Mouse (Mus musculus) neural tube, embryonic 13.5 days (tissue): Measurements from ENCODE around the gene Fxyd2. TPM values are rescaled to one million over a fixed set of nuclear protein-coding genes. Genes with fewer than 3 reads are reported as not detected.

Experiments used
- ATAC-seq: fragments of 200-750 bp; cut with Nextera tagmentation; 2 replicates; pipeline ENCODE4 v1.8.0; 2017; ENCODE audit warnings: low read depth, mild to moderate bottlenecking, moderate TSS enrichment, moderate library complexity
- H3K27ac ChIP-seq: fragments of 300-500 bp; sonication (generic); replicated peaks from 2 replicates; pipeline ENCODE4 v1.5.1; 2015; ENCODE audit warnings: moderate library complexity, mild to moderate bottlenecking, inconsistent platforms
- H3K27me3 ChIP-seq: fragments of 300-500 bp; sonication (generic); 2 replicates; pipeline ENCODE4 v1.6.1; 2015; ENCODE audit warnings: mild to moderate bottlenecking, inconsistent platforms
- H3K36me3 ChIP-seq: fragments of 300-500 bp; sonication (generic); 2 replicates; pipeline ENCODE4 v1.6.1; 2015; ENCODE audit warnings: mild to moderate bottlenecking, inconsistent platforms
- H3K4me1 ChIP-seq: fragments of 300-500 bp; sonication (generic); replicated peaks from 2 replicates; pipeline ENCODE4 v1.6.1; 2015; ENCODE audit warnings: inconsistent platforms
- H3K4me2 ChIP-seq: fragments of 300-500 bp; sonication (generic); 2 replicates; pipeline ENCODE4 v1.6.1; 2015; ENCODE audit warnings: inconsistent platforms, mild to moderate bottlenecking, moderate library complexity
- H3K4me3 ChIP-seq: fragments of 300-500 bp; sonication (generic); 2 replicates; pipeline ENCODE4 v1.5.1; 2015; ENCODE audit warnings: mild to moderate bottlenecking, inconsistent platforms
- H3K9ac ChIP-seq: fragments of 300-500 bp; sonication (generic); 2 replicates; pipeline ENCODE4 v1.6.1; 2015; ENCODE audit warnings: moderate library complexity, mild to moderate bottlenecking, inconsistent platforms
- H3K9me3 ChIP-seq: fragments of 300-500 bp; sonication (generic); 2 replicates; pipeline ENCODE4 v1.6.1; 2016; ENCODE audit warnings: inconsistent platforms
- WGBS: fragments of 180-500 bp; shearing (Covaris S2); methylation state at CpG from one replicate; pipeline ENCODE4 v1.1.7; 2015; 5-methylcytosine and 5-hydroxymethylcytosine counted together
- polyA plus RNA-seq: library from polyadenylated mRNA; unstranded; fragments of >200 nt; fragmentation: Nextera tagmentation; extraction: Ambion mirVana; gene quantifications from 2 replicates; pipeline ENCODE4 v1.2.1, GENCODE M21; 2015

Fxyd2 gene
- polyA plus RNA-seq, 1 experiment from 2014 or later, result 5.9 TPM

DNA sequence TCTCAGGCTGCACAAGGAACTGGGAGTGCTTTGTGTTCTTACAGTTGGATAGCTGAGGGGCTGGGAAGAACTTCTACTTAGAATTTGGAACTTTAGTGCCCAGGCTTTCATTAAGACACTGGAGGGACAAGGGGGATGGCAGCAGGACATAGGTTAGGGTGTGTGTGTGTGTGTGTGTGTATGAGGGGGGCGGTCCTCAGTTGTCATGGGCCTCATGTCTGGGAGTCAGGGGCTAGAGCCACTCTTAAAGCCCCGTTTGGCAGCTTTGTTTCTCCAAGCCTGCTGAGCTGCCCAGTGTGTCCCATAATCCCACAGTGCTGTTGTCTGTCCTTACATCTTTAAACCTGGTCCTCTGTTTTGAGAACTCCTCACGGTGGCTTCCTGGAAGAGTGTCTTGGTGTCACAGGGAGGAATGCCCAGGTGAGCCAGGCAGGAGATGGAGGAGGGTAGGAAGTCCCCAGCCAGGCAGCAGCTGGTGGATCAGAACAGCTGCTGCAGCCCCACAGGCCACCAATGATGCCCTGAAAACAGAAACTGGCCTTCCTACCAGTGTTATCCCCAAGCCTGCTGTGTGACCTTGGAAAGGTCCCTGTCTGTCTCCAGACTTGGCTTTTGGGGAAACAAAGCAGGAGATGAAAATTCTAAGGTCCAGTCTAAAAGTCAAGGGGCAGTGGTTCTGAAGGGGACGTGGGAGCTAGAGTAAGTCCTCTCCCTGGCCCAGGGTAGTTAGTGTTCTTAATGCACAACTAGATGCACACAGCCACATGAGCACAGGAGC lies 13.4 kb downstream of the Fxyd2 start:
- WGBS, result 83% methylated on average over 4 of the region's 4 CpGs
- Histone ChIP-seq H3K4me2 (no peak overlapping the region), H3K27me3 (peaks cover 9% of the 10 kb centered on the region), H3K4me3 (no peak overlapping the region), H3K36me3 (no peaks in the 10 kb centered on the region), H3K9ac (no peak overlapping the region), H3K27ac (no peak overlapping the region), H3K9me3 (no peaks in the 10 kb centered on the region), H3K4me1 (peaks cover 13% of the 10 kb centered on the region)
- ATAC-seq, result no peak

DNA sequence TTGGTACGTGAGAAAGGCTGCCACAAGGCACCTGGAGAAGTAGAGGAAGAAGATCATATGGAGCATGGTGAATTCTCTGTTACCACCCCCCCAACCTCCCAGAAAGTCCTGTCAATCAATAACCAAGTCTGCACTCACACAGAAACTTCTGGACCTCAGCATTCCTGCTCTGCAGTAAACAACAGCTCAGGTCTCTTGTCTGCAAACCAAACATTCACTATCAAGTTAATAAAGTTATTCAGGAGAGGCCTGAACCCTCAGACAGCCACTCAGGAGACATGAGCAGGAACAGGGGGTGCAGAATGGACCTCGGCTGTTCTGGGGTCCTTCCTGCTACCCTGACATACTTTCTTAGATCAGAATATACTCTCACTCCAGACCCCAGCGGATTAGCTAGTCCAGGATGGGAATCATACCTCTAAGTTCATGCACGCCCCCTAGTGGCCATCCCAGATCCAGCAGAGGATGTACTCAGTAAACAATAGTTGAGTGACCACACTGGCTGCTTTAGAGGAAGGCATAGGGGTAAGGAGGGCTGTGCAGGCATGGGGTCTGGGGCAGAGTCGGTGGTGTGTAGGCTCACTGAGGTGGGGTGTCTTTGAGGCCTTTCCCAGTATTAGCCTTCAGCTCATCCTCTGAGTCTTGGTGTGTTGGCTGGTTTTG lies 14.1 kb downstream of the Fxyd2 start:
- 62% methylated on average over 5 of the region's 5 CpGs for WGBS
- H3K27ac ChIP-seq, result no peak overlapping the region
- peaks cover 10% of the 10 kb centered on the region for H3K27me3 ChIP-seq
- ATAC-seq, result no peak
- no peak overlapping the region for H3K4me3 ChIP-seq
- H3K36me3 ChIP-seq, result no peaks in the 10 kb centered on the region
- no peak overlapping the region for H3K4me2 ChIP-seq
- peaks cover 7% of the 10 kb centered on the region; the same call in 1 of the 2 replicates for H3K4me1 ChIP-seq
- H3K9me3 ChIP-seq, result no peaks in the 10 kb centered on the region
- no peak overlapping the region for H3K9ac ChIP-seq

GRCm38 (mm10) chr9:45415912-45416311 lies 16.4 kb downstream of the Fxyd2 start:
- H3K9me3 ChIP-seq, result no peaks in the 10 kb centered on the region
- H3K4me3 ChIP-seq, result no peak overlapping the region
- no peak overlapping the region for H3K27ac ChIP-seq
- H3K4me1 ChIP-seq, result peaks cover 7% of the 10 kb centered on the region; the same call in 1 of the 2 replicates
- H3K36me3 ChIP-seq, result no peaks in the 10 kb centered on the region
- WGBS, result 53% methylated on average over 4 of the region's 4 CpGs
- no peak for ATAC-seq
- no peak overlapping the region for H3K9ac ChIP-seq
- H3K27me3 ChIP-seq, result peaks cover 5% of the 10 kb centered on the region; the same call in 1 of the 2 replicates
- no peak overlapping the region for H3K4me2 ChIP-seq

DNA sequence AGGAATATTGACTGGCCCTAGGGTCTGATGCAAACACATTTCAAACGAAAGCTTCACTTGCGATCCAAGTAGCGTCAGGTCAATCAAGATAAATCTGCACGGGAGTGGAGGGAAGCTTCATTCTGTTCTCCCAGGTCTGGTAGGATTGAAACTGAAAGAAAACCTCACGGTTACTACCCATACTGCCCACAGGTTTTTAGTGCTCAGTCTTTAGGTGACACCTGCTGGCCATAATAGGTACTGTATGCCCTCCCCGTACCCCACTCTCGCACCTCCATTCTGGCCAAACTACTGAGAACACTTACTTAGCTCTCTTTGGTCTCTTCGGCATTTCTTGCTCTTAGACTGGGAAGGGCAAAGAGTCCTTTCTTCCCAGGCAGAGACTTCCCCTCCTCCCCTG lies 17.8 kb downstream of the Fxyd2 start:
- ATAC-seq, result no peak
- no peaks in the 10 kb centered on the region for H3K9me3 ChIP-seq
- peaks cover 5% of the 10 kb centered on the region; the same call in 1 of the 2 replicates for H3K27me3 ChIP-seq
- no peak overlapping the region for H3K4me3 ChIP-seq
- H3K9ac ChIP-seq, result no peak overlapping the region
- WGBS, result 29% methylated on average over 8 of the region's 8 CpGs
- H3K27ac ChIP-seq, result no peak overlapping the region
- peaks cover 3% of the 10 kb centered on the region; the same call in 1 of the 2 replicates for H3K4me1 ChIP-seq
- H3K36me3 ChIP-seq, result no peaks in the 10 kb centered on the region
- H3K4me2 ChIP-seq, result 0 out of 2 replicates have a peak overlapping the region, but pooled peaks have one; percentile 7

DNA sequence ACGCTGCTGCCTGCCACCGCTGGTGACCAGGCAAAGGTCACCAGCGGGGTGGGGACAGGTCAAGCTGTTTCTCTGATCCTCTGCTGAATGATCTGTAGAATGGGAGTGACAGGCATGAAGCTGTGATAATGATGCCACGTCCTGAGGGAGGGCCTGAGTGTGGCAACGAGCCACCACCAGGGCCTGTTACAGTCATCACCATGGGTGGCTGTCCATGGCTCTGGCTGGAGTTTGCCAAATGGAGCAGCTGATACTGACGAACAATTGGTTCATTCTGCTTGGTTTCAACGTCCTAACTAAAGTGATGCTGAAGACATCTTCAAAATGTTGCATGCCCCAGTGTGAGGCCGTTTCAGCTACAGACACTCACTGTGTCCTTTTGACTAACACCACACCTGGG lies 18.8 kb downstream of the Fxyd2 start:
- no peak for ATAC-seq
- Histone ChIP-seq H3K27ac (no peak overlapping the region), H3K9me3 (no peaks in the 10 kb centered on the region), H3K27me3 (peaks cover 5% of the 10 kb centered on the region; the same call in 1 of the 2 replicates), H3K4me2 (no peak overlapping the region), H3K4me3 (no peak overlapping the region), H3K36me3 (no peaks in the 10 kb centered on the region), H3K4me1 (no peaks in the 10 kb centered on the region), H3K9ac (no peak overlapping the region)
- WGBS, result 71% methylated on average over 8 of the region's 8 CpGs

- no peak for ATAC-seq
- H3K36me3 ChIP-seq, result no peaks in the 10 kb centered on the region
- peaks cover 8% of the 10 kb centered on the region for H3K27me3 ChIP-seq
- H3K4me2 ChIP-seq, result no peak overlapping the region
- H3K4me3 ChIP-seq, result no peak overlapping the region
- no peak overlapping the region for H3K27ac ChIP-seq
- H3K4me1 ChIP-seq, result no peaks in the 10 kb centered on the region
- WGBS, result 64% methylated on average over 8 of the region's 8 CpGs
- no peaks in the 10 kb centered on the region for H3K9me3 ChIP-seq
- no peak overlapping the region for H3K9ac ChIP-seq
Observed at GRCm38 (mm10) chr9:45421209-45421608, 21.7 kb downstream of the Fxyd2 start.

- H3K9ac ChIP-seq, result no peak overlapping the region
- no peak overlapping the region for H3K4me3 ChIP-seq
- WGBS, result 77% methylated on average over 7 of the region's 7 CpGs
- no peak overlapping the region for H3K27ac ChIP-seq
- no peaks in the 10 kb centered on the region for H3K36me3 ChIP-seq
- H3K27me3 ChIP-seq, result peaks cover 23% of the 10 kb centered on the region
- no peaks in the 10 kb centered on the region for H3K4me1 ChIP-seq
- no peak overlapping the region for H3K4me2 ChIP-seq
- no peaks in the 10 kb centered on the region for H3K9me3 ChIP-seq
- ATAC-seq, result no peak
Observed at GRCm38 (mm10) chr9:45422761-45423298, 23.4 kb downstream of the Fxyd2 start.

GRCm38 (mm10) chr9:45426456-45426855 lies 27.0 kb downstream of the Fxyd2 start, which contains the start of gene Dscaml1:
TSS of gene Dscaml1 (plus strand) at chr9:45426628.
- 84% methylated on average over 4 of the region's 4 CpGs for WGBS
- no peaks in the 10 kb centered on the region for H3K36me3 ChIP-seq
- no peak within 1 kb of the TSS for H3K9ac ChIP-seq
- H3K4me3 ChIP-seq, result no peak within 1 kb of the TSS
- H3K4me1 ChIP-seq, result peaks cover 23% of the 10 kb centered on the region
- peaks cover 48% of the 10 kb centered on the region for H3K27me3 ChIP-seq
- no peaks in the 10 kb centered on the region for H3K9me3 ChIP-seq
- ATAC-seq, result no peak
- H3K4me2 ChIP-seq, result no peak within 1 kb of the TSS
- no peak within 1 kb of the TSS for H3K27ac ChIP-seq

- Histone ChIP-seq H3K9me3 (no peaks in the 10 kb centered on the region), H3K27me3 (peaks cover 61% of the 10 kb centered on the region), H3K4me2 (peak overlapping the region; percentile 69), H3K36me3 (no peaks in the 10 kb centered on the region), H3K4me1 (peaks cover 52% of the 10 kb centered on the region), H3K27ac (no peak overlapping the region), H3K9ac (no peak overlapping the region), H3K4me3 (peak overlapping the region; percentile 62; the same call in 1 of the 2 replicates)
- 31% methylated on average over 5 of the region's 5 CpGs for WGBS
- no peak for ATAC-seq
Observed at GRCm38 (mm10) chr9:45429392-45429791, 29.9 kb downstream of the Fxyd2 start.

DNA sequence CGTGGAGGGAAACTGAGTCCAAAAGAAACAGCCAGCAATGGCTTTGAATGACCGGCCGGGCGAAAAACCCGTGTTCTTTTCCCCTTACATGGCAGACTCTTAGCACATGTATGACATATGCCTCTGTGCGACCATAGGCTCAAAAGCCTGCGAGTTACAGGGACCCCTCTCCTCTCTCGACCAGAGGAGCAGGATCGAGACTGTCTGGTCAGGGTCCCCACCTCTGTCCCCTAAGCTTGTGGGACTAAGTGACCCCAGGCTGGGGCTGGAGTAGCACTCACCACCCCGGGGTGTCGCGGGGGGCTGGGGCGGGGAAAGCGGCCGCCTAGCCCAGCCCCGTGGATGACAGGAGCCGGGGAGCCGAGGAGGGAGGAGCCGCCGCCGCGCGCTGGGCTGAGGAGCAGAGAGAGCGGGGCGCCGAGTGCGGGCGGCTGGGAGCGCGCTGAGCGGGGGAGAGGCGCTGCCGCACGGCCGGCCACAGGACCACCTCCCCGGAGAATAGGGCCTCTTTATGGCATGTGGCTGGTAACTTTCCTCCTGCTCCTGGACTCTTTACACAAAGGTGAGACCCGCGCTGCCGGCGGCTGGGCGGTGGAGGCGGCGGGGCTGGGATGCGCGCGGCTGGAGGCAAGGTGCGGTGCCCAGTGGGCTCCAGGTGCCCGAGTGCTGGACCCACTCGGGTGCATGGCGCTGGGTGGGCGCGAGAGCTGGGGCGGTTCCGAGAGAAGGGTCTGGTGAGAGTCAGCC lies 30.7 kb downstream of the Fxyd2 start:
- Histone ChIP-seq H3K27me3 (peaks cover 61% of the 10 kb centered on the region), H3K4me3 (peak overlapping the region; percentile 62), H3K27ac (peak overlapping the region; percentile 88), H3K36me3 (no peaks in the 10 kb centered on the region), H3K9me3 (no peaks in the 10 kb centered on the region), H3K9ac (peak overlapping the region; percentile 85), H3K4me2 (peak overlapping the region; percentile 69), H3K4me1 (peaks cover 59% of the 10 kb centered on the region)
- peak; percentile 59 for ATAC-seq
- WGBS, result 3% methylated on average over 50 of the region's 54 CpGs

DNA sequence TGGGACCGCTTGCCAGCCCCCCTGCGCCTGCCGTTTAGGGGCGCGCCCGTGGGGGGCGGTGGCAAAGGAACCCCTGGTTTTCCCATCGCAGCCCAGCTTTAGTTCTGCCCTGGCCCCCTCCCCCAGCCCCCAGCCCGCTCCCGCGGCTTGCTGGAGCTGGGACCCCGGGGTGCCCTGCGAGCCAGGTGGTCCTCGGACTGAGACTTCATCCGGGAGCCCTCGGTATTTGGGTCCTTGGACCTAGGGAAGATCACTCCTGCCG lies 31.2 kb downstream of the Fxyd2 start:
- ATAC-seq, result no peak; the same call in 1 of the 2 replicates
- H3K4me1 ChIP-seq, result peaks cover 63% of the 10 kb centered on the region
- H3K9ac ChIP-seq, result peak overlapping the region; percentile 85
- H3K27ac ChIP-seq, result peak overlapping the region; percentile 88
- no peaks in the 10 kb centered on the region for H3K36me3 ChIP-seq
- peak overlapping the region; percentile 69 for H3K4me2 ChIP-seq
- peak overlapping the region; percentile 62 for H3K4me3 ChIP-seq
- H3K27me3 ChIP-seq, result peaks cover 61% of the 10 kb centered on the region
- under 1% methylated on average over 17 of the region's 17 CpGs for WGBS
- H3K9me3 ChIP-seq, result no peaks in the 10 kb centered on the region

GRCm38 (mm10) chr9:45431150-45431549 lies 31.7 kb downstream of the Fxyd2 start:
- Histone ChIP-seq H3K9ac (peak overlapping the region; percentile 85), H3K27ac (peak overlapping the region; percentile 88), H3K4me3 (peak overlapping the region; percentile 62), H3K4me1 (peaks cover 68% of the 10 kb centered on the region), H3K27me3 (peaks cover 58% of the 10 kb centered on the region), H3K9me3 (no peaks in the 10 kb centered on the region), H3K36me3 (no peaks in the 10 kb centered on the region), H3K4me2 (peak overlapping the region; percentile 69)
- ATAC-seq, result 0 out of 2 replicates have a peak, but pooled peaks have one; percentile 9
- WGBS, result 2% methylated on average over 26 of the region's 26 CpGs
